22 mouse cellular contexts compared by ENCODE assay signal in the genomic region with DNA sequence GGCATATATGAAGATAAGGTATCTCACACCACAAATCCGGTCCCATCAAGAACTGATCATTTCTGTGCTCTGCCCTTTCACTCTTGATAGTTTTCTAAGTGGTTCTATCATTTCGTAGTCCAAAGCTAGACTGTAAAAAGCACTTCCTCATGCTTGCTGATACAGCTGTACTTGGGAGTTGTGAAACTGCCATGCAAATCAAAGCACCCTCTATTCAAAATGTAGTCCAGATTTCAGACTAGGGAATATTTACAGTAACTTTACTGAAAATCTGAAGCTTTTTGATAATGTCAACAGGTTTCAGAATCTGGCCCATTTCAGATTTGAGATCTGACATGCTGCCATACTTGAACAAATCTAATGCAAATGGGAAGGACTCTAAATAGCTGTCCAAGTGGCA.
"Had no signal": no experiment of that assay in that cellular context is flagged by ENCODE, and none has a peak within 500 bp of the region (broad histone marks: within the 10 kb centered on the region; RNA-seq: fewer than 3 reads in every experiment).

No protein-coding gene starts in this region.

- H3K9me3 ChIP-seq: liver, embryonic 12.5 days; megakaryocyte, embryonic 14.5 days; midbrain, embryonic 13.5 days; midbrain, embryonic 15.5 days; neural tube, embryonic 13.5 days; neural tube, embryonic 15.5 days; stomach, embryonic 15.5 days had no signal

- ATAC-seq: liver, embryonic 12.5 days; midbrain, embryonic 13.5 days; midbrain, embryonic 15.5 days had no signal

- H3K4me2 ChIP-seq: liver, embryonic 12.5 days; lung, embryonic 14.5 days; midbrain, embryonic 11.5 days; midbrain, embryonic 13.5 days; midbrain, embryonic 15.5 days; neural tube, embryonic 13.5 days; neural tube, embryonic 15.5 days; stomach, embryonic 15.5 days had no signal

- H3K9ac ChIP-seq: liver, embryonic 12.5 days; liver, embryonic 14.5 days; lung, embryonic 14.5 days; midbrain, embryonic 13.5 days; midbrain, embryonic 15.5 days; neural tube, embryonic 13.5 days; neural tube, embryonic 15.5 days; stomach, embryonic 15.5 days had no signal

- H3K4me3 ChIP-seq: liver, embryonic 12.5 days; megakaryocyte, embryonic 14.5 days; midbrain, embryonic 13.5 days; midbrain, embryonic 15.5 days; myocyte; neural tube, embryonic 13.5 days; neural tube, embryonic 15.5 days; stomach, embryonic 15.5 days had no signal

- DNase-seq: lung, adult 18-20 months; lung, embryonic 14.5 days; lung, postnatal 10 days; lung, postnatal 4 days; retina, postnatal 1 day; right cerebral cortex, adult 18-20 months; right cerebral cortex, postnatal 25 days; right cerebral cortex, postnatal 4 days; spleen, adult 18-20 months; thymus, adult 2 months; thymus, postnatal 36 days had no signal

- H3K27ac ChIP-seq: liver, embryonic 12.5 days; liver, embryonic 14.5 days; midbrain, embryonic 13.5 days; midbrain, embryonic 15.5 days; neural tube, embryonic 13.5 days; neural tube, embryonic 15.5 days; stomach, embryonic 15.5 days; stomach, postnatal 0 days had no signal

- H3K27me3 ChIP-seq: liver, embryonic 12.5 days; megakaryocyte, embryonic 14.5 days; midbrain, embryonic 13.5 days; midbrain, embryonic 15.5 days; neural tube, embryonic 13.5 days; neural tube, embryonic 15.5 days; stomach, embryonic 15.5 days had no signal

- H3K36me3 ChIP-seq: midbrain, embryonic 13.5 days; midbrain, embryonic 15.5 days; neural tube, embryonic 13.5 days; neural tube, embryonic 15.5 days had no signal

- H3K4me1 ChIP-seq: liver, embryonic 12.5 days; megakaryocyte, embryonic 14.5 days; midbrain, embryonic 13.5 days; midbrain, embryonic 15.5 days; neural tube, embryonic 13.5 days; neural tube, embryonic 15.5 days; stomach, embryonic 15.5 days had no signal
